Mouse (Mus musculus) heart, postnatal 0 days (tissue): ENCODE results near the gene Psmg3. TPM values are rescaled to one million over a fixed set of nuclear protein-coding genes. Genes with fewer than 3 reads are reported as not detected.

Source experiments
- ATAC-seq: fragments of 200-750 bp; cut with Nextera tagmentation; 2 replicates; pipeline ENCODE4 v1.8.0; 2017; ENCODE audit warnings: low read depth, moderate number of reproducible peaks, moderate library complexity; ENCODE audit not compliant: insufficient read depth
- DNase-seq: peaks from one replicate; pipeline ENCODE4 v3.0.0-alpha.2; 2016; ENCODE audit warnings: low spot score
- H3K27ac ChIP-seq: fragments of 300-500 bp; sonication (generic); 2 replicates; pipeline ENCODE4 v1.5.1; 2014; ENCODE audit warnings: low read depth, mild to moderate bottlenecking
- H3K27me3 ChIP-seq: fragments of 300-500 bp; sonication (generic); 2 replicates; pipeline ENCODE4 v1.6.1; 2014; ENCODE audit warnings: low read length, mixed read lengths; ENCODE audit not compliant: control insufficient read depth, insufficient read depth
- H3K36me3 ChIP-seq: fragments of 300-500 bp; sonication (generic); replicated peaks from 2 replicates; pipeline ENCODE4 v1.6.1; 2014; ENCODE audit warnings: low read length, mixed read lengths; ENCODE audit not compliant: control insufficient read depth, insufficient read depth
- H3K4me1 ChIP-seq: fragments of 300-500 bp; sonication (generic); 2 replicates; pipeline ENCODE4 v1.6.1; 2014; ENCODE audit warnings: antibody characterized with exemption; ENCODE audit not compliant: control insufficient read depth, insufficient read depth
- H3K4me2 ChIP-seq: fragments of 300-500 bp; sonication (generic); 2 replicates; pipeline ENCODE4 v1.6.1; 2014; ENCODE audit warnings: low read depth, mild to moderate bottlenecking, low read length, moderate library complexity
- H3K4me3 ChIP-seq: fragments of 300-500 bp; sonication (generic); 2 replicates; pipeline ENCODE4 v1.5.1; 2014; ENCODE audit warnings: low read depth, low read length
- H3K9ac ChIP-seq: fragments of 300-500 bp; sonication (generic); replicated peaks from 2 replicates; pipeline ENCODE4 v1.6.1; 2014; ENCODE audit warnings: low read depth, low read length, mixed read lengths
- H3K9me3 ChIP-seq: fragments of 300-500 bp; sonication (generic); replicated peaks from 2 replicates; pipeline ENCODE4 v1.6.1; 2016; ENCODE audit warnings: low read length; ENCODE audit not compliant: control insufficient read depth
- CTCF ChIP-seq: IDR thresholded peaks from 2 replicates; pipeline ENCODE4 v1.5.1; 2016; ENCODE audit warnings: antibody characterized with exemption, control low read depth, low read depth
- EP300 ChIP-seq: IDR thresholded peaks from 2 replicates; pipeline ENCODE4 v1.6.1; 2016; ENCODE audit warnings: antibody characterized with exemption, low read depth
- WGBS: fragments of 180-500 bp; shearing (Covaris S2); extraction: QIAGEN DNeasy Blood & Tissue Kit; methylation state at CpG from one replicate; pipeline ENCODE4 v1.1.7; 2014; 5-methylcytosine and 5-hydroxymethylcytosine counted together
- polyA plus RNA-seq: library from polyadenylated mRNA; unstranded; fragments of >200 nt; fragmentation: Nextera tagmentation; extraction: Ambion mirVana; gene quantifications from 2 replicates; pipeline ENCODE4 v1.2.1, GENCODE M21; 2015
- total RNA-seq: library from RNA; depleted of rRNA; stranded (reverse); fragments of >200 nt; gene quantifications from 2 replicates; pipeline ENCODE4 v1.2.3, GENCODE M21; 2014; ENCODE audit warnings: low replicate concordance

Gene Psmg3
- total and polyA plus RNA-seq, 2 experiments from 2014 or later, result 33.9 to 43.2 TPM

GRCm38 (mm10) chr5:139849626-139850320, 23.1 kb upstream of the Psmg3 start:
- H3K4me2 ChIP-seq, result no peak overlapping the region
- H3K4me1 ChIP-seq, result no peaks in the 10 kb centered on the region
- peaks cover under 1% of the 10 kb centered on the region; the same call in 1 of the 2 replicates for H3K9me3 ChIP-seq
- no peaks in the 10 kb centered on the region for H3K27me3 ChIP-seq
- ATAC-seq (no peak), DNase-seq (no peak)
- no peak overlapping the region for H3K27ac ChIP-seq
- H3K4me3 ChIP-seq, result no peak overlapping the region
- TF ChIP-seq CTCF (no peak), EP300 (no peak)
- no peak overlapping the region for H3K9ac ChIP-seq
- WGBS, result 71% methylated on average over 12 of the region's 12 CpGs
- H3K36me3 ChIP-seq, result no peaks in the 10 kb centered on the region

- DNase-seq (no peak), ATAC-seq (no peak)
- Histone ChIP-seq H3K4me3 (no peak overlapping the region), H3K4me2 (no peak overlapping the region), H3K4me1 (no peaks in the 10 kb centered on the region), H3K9me3 (0 out of 2 replicates have a peak, but pooled peaks cover under 1% of the 10 kb centered on the region), H3K9ac (no peak overlapping the region), H3K27ac (no peak overlapping the region), H3K36me3 (no peaks in the 10 kb centered on the region), H3K27me3 (0 out of 2 replicates have a peak, but pooled peaks cover 6% of the 10 kb centered on the region)
- WGBS, result 39% methylated on average over 3 of the region's 3 CpGs
- no peak for TF ChIP-seq CTCF
- no peak for TF ChIP-seq EP300
These were observed 12.5 kb upstream of the Psmg3 start for GRCm38 (mm10) chr5:139839142-139839541.

- 23% methylated on average over 2 of the region's 2 CpGs for WGBS
- H3K4me1 ChIP-seq, result no peaks in the 10 kb centered on the region
- DNase-seq (peak; percentile 32), ATAC-seq (no peak)
- H3K27me3 ChIP-seq, result 0 out of 2 replicates have a peak, but pooled peaks cover 6% of the 10 kb centered on the region
- no peak overlapping the region for H3K9ac ChIP-seq
- TF ChIP-seq CTCF (peak; percentile 52), EP300 (no peak)
- no peaks in the 10 kb centered on the region for H3K9me3 ChIP-seq
- no peak overlapping the region for H3K27ac ChIP-seq
- H3K4me2 ChIP-seq, result no peak overlapping the region
- no peaks in the 10 kb centered on the region for H3K36me3 ChIP-seq
- no peak overlapping the region for H3K4me3 ChIP-seq
These were observed 11.8 kb upstream of the Psmg3 start for GRCm38 (mm10) chr5:139838476-139838892.

- no peaks in the 10 kb centered on the region for H3K36me3 ChIP-seq
- TF ChIP-seq EP300, result no peak
- no peak for TF ChIP-seq CTCF
- no peaks in the 10 kb centered on the region for H3K4me1 ChIP-seq
These were observed 9.0 kb upstream of the Psmg3 start for GRCm38 (mm10) chr5:139835706-139836105.

DNA sequence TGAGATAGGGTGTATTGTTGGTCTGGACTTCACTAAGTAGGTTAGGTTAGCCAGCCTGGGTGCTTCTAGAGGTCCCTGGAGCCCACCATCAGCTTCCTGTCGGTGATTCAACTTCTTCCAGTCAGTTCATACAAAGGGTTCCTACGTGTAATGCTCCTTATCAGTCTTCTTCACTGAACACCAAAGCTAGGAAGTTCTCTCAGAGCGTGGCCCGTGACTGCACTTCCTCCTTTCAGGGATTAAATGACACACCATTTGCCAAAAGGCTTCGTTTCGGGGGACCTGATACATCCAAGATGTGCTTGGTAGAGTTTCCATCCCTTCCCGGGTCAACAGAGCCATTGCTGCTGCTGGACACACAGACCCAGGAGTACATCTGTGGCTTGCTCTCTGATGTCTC, 5.4 kb upstream of the Psmg3 start:
- no peak for ATAC-seq
- WGBS, result 43% methylated on average over 7 of the region's 7 CpGs
- H3K9ac ChIP-seq, result no peak overlapping the region

More at GRCm38 (mm10) chr5:139835706-139836105, 9.0 kb upstream of the Psmg3 start:
- no peaks in the 10 kb centered on the region for H3K9me3 ChIP-seq
- no peak overlapping the region for H3K4me3 ChIP-seq
- H3K27me3 ChIP-seq, result 0 out of 2 replicates have a peak, but pooled peaks cover 6% of the 10 kb centered on the region
- H3K4me2 ChIP-seq, result no peak overlapping the region
- DNase-seq (no peak), ATAC-seq (no peak)
- H3K27ac ChIP-seq, result no peak overlapping the region
- 65% methylated on average over 7 of the region's 7 CpGs for WGBS
- no peak overlapping the region for H3K9ac ChIP-seq

More for the DNA sequence above, 5.4 kb upstream of the Psmg3 start:
- no peak for TF ChIP-seq EP300
- TF ChIP-seq CTCF, result no peak
- Histone ChIP-seq H3K4me1 (no peaks in the 10 kb centered on the region), H3K9me3 (no peaks in the 10 kb centered on the region), H3K27me3 (no peaks in the 10 kb centered on the region), H3K27ac (no peak overlapping the region), H3K36me3 (no peaks in the 10 kb centered on the region), H3K4me2 (no peak overlapping the region), H3K4me3 (no peak overlapping the region)
- DNase-seq, result no peak
